Mouse (Mus musculus) heart, postnatal 14 days (tissue): ENCODE data around the gene Wipf1. TPM values are rescaled to one million over a fixed set of nuclear protein-coding genes. Genes with fewer than 3 reads are reported as not detected.

ENCODE experiments used
- DNase-seq, 2 experiments: peaks; one replicate each; pipeline ENCODE4 v3.0.0; 2021 to 2022
- intact Hi-C: fragments of 180-260 bp; cut with DNase I; formaldehyde crosslinking; loops from one replicate; pipeline ENCODE4 v1.15.1; 2025
- total RNA-seq, 2 experiments: library from RNA; stranded (reverse); gene quantifications; 2 replicates each; pipeline ENCODE4 v1.2.3; 2021

The Wipf1 gene
- total RNA-seq, 2 experiments from 2014 or later, result 18.8 to 19.4 TPM

GRCm38 (mm10) chr2:73478805-73479204 is 50.7 kb downstream of the Wipf1 start:
- intact Hi-C loops, result no loop called here

GRCm38 (mm10) chr2:73477501-73477900 is 52.0 kb downstream of the Wipf1 start:
- intact Hi-C loops, result no loop called here
- no peak for DNase-seq

More at GRCm38 (mm10) chr2:73478805-73479204, 50.7 kb downstream of the Wipf1 start:
- no peak for DNase-seq

DNA sequence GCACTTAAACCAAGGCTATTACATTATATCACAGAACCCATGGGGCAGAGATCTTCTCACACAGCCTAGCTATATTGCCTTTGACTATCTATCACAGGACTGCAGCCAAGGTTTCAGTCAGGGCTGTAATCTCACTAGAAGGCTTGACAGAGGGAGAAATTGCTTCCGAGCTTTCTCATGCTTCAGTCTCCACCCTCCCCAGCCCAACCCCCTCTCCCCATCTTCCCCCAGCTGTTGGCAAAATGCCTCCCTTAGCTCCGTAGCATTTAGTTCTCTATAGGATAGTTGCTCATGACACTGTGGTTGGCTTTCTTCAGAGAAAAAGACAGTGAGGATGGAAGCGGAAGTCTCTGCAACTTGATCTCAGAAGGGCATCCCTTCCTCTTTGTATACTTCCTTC is 54.0 kb downstream of the Wipf1 start:
- no peak for DNase-seq
- intact Hi-C loops, result no loop called here

DNA sequence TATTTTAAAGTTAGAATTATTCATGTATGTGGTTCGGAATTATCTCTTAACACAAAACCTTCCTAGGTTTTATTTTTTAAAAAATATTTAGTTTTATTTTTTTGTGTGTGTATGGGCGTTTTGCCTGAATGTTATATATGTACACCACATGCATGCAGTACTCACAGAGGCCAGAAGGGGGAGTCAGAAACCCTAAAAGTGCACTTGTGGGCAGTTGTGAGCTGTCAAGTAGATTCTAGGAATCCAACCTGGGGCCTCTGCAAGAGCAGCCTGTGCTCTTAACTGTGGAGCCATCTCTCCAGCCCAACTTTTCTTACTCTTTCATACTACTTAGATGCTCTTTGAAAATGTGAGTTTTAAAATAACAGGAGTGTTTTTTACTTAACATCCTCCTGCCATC is 57.4 kb downstream of the Wipf1 start:
- no peak for DNase-seq
- intact Hi-C loops, result no loop called here

DNA sequence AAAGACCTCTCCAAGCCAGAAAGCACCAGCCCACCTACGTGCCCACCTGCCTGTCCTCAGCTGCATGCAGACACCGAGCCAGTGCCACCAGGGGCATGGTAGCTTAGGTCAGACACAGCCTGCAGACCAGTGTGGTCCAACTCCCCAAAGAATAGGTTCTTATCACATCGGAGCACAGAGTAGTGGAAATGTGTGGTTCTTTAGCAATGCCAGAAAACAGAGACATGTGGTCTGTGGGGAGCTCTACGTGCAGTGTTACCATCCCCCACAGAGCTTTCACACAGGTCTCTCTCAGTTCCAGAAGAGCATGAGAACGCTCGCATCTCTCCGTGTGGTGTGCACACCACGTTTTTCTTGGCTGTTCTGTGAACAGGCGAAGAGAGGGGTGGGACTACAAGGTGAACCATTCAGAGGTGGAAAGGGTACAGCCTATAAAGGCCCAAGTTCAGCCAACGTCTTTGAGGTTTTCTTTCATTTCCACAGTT is 59.3 kb downstream of the Wipf1 start:
- DNase-seq, result no peak
- intact Hi-C loops, result no loop called here

DNA sequence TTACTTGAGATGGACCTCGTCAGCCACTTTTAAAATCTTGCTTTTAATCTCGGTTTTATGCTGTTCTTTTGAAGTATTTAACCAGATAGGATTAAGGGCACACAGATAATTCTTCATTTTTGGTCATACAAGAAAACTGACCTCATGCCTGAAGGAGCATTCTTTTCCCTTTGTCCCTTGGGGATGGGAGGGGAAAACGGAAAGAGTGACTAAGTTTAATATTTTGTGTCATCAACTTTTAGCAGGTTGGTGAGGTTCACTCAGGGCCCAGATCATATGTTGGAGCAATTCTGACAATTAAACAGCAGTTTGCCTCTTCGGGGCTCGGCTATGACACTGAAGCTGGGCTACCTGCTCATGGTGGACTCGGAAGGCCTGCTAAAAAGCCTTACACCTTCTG is 60.0 kb downstream of the Wipf1 start:
- DNase-seq, result no peak
- intact Hi-C loops, result no loop called here

- no peak for DNase-seq
- intact Hi-C loops, result no loop called here
Observed at GRCm38 (mm10) chr2:73468993-73469392, 60.5 kb downstream of the Wipf1 start.

- intact Hi-C loops, result no loop called here
Observed at GRCm38 (mm10) chr2:73467071-73467851, 62.3 kb downstream of the Wipf1 start.

GRCm38 (mm10) chr2:73466481-73466880 is 63.1 kb downstream of the Wipf1 start:
- intact Hi-C loops, result no loop called here
- no peak for DNase-seq

More at GRCm38 (mm10) chr2:73467071-73467851, 62.3 kb downstream of the Wipf1 start:
- DNase-seq, result no peak

DNA sequence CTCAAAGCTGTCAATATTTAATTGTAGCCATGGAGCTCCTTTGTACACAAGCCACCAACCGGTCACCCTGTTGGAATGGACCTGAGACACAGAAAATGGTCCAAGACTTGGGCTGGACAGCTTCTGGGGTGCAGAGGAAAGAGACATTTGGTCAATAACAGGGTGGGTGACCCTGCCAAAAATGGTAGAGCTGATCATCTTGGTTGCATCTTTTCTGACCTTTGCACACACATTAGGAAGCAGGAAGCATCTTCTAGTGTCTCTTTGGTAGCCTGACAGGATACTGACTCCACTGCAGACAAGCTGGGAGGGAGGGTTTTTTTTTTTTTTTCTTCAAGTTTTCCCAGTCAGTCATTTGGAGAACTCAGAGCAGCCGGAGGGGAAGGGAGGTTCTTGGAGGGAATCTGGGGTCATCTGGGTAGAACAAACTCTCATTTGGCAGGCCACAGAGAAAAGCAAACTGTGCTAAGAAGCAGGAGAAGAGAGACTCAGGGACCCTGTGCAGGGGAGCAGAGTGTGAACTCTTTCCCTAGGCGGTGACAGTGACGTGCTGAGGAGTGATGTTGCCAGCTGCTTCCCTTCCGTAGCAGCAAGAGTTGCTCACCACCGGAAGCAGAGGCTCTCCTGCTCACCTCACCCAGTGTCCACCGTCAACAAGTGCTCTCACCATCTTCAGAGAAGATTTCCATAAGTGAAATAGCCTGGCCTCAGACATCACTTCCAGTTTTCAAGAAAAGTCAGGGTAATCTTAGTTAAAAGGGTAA is 65.9 kb downstream of the Wipf1 start:
- intact Hi-C loops, result no loop called here
- DNase-seq, result peak in 1 of 2 experiments; percentile 41

- DNase-seq, result peak in 1 of 2 experiments; percentile 21
- intact Hi-C loops, result no loop called here
Observed at GRCm38 (mm10) chr2:73462757-73463339, 66.7 kb downstream of the Wipf1 start.

DNA sequence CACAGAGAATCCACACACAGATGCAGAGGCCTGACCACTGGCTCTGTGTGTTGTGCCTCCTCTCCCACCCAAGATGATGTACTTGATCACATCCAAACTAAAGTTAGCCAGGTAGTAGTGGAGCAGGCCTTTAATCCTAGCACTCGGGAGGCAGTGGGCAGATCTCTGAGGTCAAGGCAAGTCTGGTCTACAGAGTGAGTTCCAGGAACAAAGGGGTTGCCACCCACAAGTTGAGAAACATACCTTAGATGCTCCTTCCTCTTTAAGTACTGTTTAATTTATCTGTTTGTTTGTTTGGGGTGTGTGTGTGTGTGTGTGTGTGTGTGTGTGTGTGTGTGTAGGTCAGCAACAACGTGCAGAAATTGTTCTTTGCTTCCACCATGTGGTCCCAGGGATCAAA is 67.3 kb downstream of the Wipf1 start:
- intact Hi-C loops, result no loop called here
- no peak for DNase-seq

DNA sequence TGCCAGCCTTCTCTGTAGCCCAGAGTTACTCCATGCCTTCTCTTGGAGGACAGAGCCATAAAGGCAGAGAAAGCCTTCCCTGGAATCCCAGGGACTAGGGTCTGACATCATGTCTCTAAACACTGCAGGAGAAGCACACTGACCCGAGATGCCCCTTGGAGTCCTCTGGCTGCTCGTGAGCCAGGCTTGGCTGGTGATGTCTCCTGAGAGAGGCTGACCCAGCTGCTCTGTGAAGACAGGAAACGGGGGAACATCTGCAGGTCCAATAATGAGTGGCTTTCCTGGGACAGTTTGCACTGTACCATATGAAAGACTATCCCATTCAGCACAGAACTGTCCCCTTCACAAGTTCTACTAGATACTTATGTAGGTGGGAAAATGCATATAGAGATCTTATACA is 69.4 kb downstream of the Wipf1 start:
- peak; percentile 36 to 58 for DNase-seq
- intact Hi-C loops, result no loop called here

DNA sequence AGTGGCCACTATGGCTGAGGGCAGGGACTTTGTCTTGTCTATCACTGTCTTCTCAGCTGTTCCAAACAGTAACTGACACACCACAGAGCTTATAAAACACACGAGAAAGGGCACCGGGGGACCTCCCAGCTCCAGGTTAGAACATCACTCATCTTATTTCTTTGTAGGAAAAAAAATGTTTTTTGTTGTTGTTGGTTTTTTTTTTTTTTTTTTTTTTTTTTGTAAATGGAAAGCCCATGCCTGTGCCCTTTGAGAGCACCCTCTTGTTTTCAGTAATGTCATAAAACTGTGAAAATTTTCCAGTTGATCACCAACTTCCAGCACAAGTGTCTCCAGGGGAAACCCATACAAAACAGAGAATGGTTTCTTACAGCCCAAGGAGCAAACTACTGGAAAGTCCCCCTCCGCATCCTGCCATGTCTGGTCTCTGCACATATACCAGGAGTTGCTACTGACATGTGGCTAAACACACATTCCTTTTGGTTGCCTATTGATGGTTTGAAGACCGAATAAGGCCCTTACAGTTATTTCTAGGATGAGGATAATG is 69.9 kb downstream of the Wipf1 start:
- DNase-seq, result no peak
- intact Hi-C loops, result no loop called here

- intact Hi-C loops, result no loop called here
- no peak for DNase-seq
Observed at GRCm38 (mm10) chr2:73456886-73457285, 72.6 kb downstream of the Wipf1 start.

DNA sequence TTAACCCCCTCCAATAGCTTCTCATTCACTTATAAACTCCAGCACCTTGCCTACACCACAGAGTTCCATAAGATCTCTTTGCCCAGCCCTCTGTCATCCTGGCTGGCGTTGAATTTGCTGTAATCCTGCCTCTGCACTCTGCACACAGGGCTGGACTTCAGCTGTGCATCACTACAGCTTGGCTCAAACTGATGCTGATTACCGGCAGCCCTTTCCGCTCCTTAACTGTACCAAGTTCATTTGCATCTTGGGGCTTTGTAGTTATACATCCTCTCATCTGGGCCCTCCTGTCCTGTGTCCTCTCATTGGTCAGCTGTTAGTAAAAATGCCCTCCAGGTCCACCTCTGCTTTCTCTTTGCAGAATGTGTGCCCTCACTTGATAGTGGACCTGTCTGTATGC is 73.4 kb downstream of the Wipf1 start:
- intact Hi-C loops, result no loop called here
- no peak for DNase-seq

DNA sequence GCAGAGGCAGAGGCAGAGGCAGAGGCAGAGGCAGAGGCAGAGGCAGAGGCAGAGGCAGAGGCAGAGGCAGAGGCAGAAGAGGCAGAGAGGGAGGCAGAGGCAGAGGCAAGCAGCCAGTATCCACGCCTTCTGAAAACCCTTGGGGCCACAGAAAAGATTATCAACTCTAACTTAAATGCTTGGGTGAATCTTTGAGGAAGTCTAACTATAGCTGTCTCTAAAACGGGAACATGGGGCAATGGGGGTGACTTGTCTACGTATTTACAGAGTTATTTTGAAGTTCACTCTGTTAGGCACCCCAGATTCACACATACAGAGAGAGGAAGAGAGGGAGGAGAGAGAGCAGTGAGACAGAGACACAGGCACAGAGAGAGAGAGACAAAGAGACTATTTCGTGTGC is 74.0 kb downstream of the Wipf1 start:
- DNase-seq, result no peak
- intact Hi-C loops, result no loop called here

GRCm38 (mm10) chr2:73454682-73455081 is 74.9 kb downstream of the Wipf1 start:
- intact Hi-C loops, result no loop called here
- DNase-seq, result no peak

DNA sequence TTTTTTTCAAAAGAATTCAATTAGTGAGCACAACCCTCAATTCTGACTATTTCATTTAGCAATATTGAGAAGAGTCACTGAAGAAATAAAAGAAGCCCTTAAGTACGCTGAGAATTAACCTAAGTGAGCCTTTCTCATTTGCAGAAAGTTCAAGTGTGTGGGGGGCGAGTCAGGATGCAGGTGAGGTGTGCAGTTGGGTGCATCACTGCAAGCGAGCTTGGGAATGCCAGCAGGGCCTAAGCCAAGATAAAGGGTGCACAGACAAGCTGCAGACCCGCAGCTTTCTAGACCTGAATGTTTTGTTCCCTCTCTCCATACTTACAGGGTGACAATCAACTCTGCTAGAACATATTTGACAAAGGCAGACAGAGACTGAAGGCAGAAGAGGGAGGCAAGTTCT is 75.3 kb downstream of the Wipf1 start:
- intact Hi-C loops, result no loop called here
- no peak for DNase-seq

DNA sequence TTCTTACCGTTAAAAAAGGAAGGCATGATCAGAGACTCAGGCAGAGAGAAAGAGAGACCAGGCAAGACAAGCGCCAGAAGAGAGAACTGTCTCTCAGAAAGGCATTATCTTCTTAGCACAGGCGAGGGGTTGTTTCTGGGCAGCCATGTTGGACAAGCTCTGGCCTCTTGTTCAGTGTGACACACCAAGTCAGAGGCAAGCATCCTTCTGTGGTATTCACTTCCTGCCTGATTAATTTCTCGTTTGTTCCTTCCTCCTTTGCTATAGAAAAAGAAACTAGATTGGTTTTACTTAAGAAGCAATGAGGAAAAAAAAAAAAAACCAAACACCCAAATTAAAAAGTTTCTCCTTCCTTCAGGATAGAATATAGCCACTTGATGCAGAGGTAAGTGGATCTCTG is 75.8 kb downstream of the Wipf1 start:
- intact Hi-C loops, result no loop called here
- no peak for DNase-seq

DNA sequence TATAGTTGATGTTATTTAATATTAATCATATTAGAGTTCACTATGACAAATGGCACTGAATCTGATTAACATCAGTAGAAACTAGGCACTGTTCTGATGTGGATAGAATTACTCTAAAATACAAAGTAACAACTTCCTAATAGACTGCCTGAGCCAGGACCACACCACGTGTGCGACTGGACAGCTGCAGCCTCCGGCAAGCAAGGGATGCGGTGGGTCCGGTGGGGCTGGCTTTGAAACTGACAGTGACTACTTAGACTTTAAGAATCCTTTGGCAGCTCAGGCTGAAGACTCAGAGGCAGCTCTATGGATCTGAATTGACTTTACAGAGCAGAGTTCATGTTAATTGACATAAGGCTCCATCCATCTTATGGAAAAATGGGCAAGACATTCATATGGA is 76.4 kb downstream of the Wipf1 start:
- DNase-seq, result no peak
- intact Hi-C loops, result no loop called here
